Mouse (Mus musculus) T-cell, adult 66 days (primary cell): ENCODE data around the gene Ncoa5. TPM values are rescaled to one million over a fixed set of nuclear protein-coding genes. Genes with fewer than 3 reads are reported as not detected.

Experiments
- total RNA-seq, 2 experiments: library from RNA; stranded (reverse); gene quantifications; 3 replicates in 1 of 2; 4 replicates in 1 of 2; pipeline ENCODE4 v1.2.4; 2023

The Ncoa5 gene
- 10 to 100 TPM; 42.9 to 45.8 TPM for total RNA-seq

GRCm38 (mm10) chr2:165034131-165035057 lies at the start of gene Ncoa5:
Gene Ncoa5, minus strand, starts transcription at chr2:165034867.

DNA sequence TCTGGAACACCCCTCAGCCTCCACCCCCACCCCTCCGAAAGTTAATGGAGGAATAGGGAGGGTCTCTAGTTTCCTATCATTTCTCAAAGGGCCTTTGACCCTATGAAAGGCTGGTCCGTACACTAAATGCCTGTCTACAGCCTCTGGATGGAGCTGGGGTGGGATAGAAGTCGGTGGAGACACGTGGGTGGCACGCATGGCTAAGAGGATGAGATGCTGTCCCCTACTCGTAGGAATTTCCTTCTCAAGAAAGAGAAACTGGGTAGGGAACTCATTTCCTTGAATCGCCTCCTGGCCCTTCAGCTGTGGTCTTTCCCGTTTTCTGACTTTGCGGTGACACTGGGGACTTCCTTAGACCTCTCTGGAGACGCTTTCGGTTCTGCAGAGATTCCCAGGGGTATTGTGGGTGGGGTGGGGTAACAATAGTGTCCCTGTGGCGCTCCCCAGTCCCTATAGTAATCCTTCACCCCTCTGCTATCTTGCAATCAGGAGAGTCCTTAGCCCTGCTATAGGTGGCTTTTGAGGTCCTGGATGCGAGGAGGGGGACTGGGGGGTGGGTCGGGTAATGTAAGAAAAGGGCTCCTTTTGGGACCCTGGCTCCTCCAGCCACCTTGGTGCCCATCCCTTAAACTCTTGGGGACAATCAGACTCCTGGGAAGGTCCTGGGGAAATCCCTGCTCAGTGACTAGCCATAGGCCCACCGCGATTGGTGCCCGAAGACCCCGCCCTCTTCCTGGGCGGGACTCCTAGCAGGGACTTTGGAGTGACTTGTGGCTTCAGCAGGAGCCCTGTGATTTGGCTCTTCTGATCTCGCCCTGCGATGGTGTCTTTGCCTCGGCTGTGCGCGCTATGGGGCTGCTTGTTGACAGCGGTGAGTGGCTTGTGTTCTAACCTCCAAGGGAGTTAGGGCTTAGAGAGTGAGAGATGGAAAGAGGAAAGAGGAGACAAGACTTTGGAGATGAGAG lies 20.5 kb upstream of the Ncoa5 start, which contains the start of gene Cd40:
Cd40 (plus strand) TSS at position 740 of the 965 bp plus-strand sequence.

GRCm38 (mm10) chr2:164960716-164961441 lies 73.8 kb downstream of the Ncoa5 start, which contains the start of gene Slc12a5:
Gene Slc12a5, plus strand, starts transcription at chr2:164960802.

Other genes starting within 250 kb of the Ncoa5 start
- under 1 TPM; 0.33 to 0.96 TPM for gene Snx21, start 249.0 kb downstream of the Ncoa5 start, total RNA-seq
- 10 to 100 TPM; 51.6 to 59.8 TPM for gene Acot8, start 230.0 kb downstream of the Ncoa5 start, total RNA-seq
- 1 to 10 TPM; 3.4 to 3.6 TPM for gene Zswim3, start 229.8 kb downstream of the Ncoa5 start, total RNA-seq
- 10 to 100 TPM; 11.1 to 11.2 TPM for gene Zswim1, start 212.2 kb downstream of the Ncoa5 start, total RNA-seq
- not detected for gene Spata25, start 206.3 kb downstream of the Ncoa5 start, total RNA-seq
- 100 to 1,000 TPM; 118 to 128 TPM for gene Ctsa, start 202.0 kb downstream of the Ncoa5 start, total RNA-seq
- gene Neurl2, start 201.4 kb downstream of the Ncoa5 start, total RNA-seq: 1 to 10 TPM; 1.1 to 1.7 TPM
- gene Pltp, start 177.2 kb downstream of the Ncoa5 start, total RNA-seq: 1 to 10 TPM; 5.7 to 6.9 TPM
- gene Pcif1, start 155.6 kb downstream of the Ncoa5 start, total RNA-seq: 100 to 1,000 TPM in 1 of 2 experiments, 10 to 100 TPM in 1; 83.5 to 104 TPM
- gene Zfp335, start 123.1 kb downstream of the Ncoa5 start, total RNA-seq: 10 to 100 TPM; 55.6 to 55.9 TPM
- 1 to 10 TPM; 3.8 to 4.2 TPM for gene Mmp9, start 94.1 kb downstream of the Ncoa5 start, total RNA-seq
- gene Slc12a5, start 74.1 kb downstream of the Ncoa5 start, total RNA-seq: 1 to 10 TPM in 1 of 2 experiments, under 1 TPM in 1; 0.68 to 1.4 TPM
- gene Cd40, start 20.8 kb upstream of the Ncoa5 start, total RNA-seq: under 1 TPM in 1 of 2 experiments, not detected in 1; 0.55 TPM
- not detected for gene 1700025C18Rik, start 55.9 kb upstream of the Ncoa5 start, total RNA-seq
- under 1 TPM in 1 of 2 experiments, not detected in 1; 0.20 TPM for gene Cdh22, start 200.0 kb upstream of the Ncoa5 start, total RNA-seq